Mouse (Mus musculus): Measurements from ENCODE around the gene 1700016D06Rik.

GRCm38 (mm10) chr8:11696176-11696575 is 4.7 kb downstream of the 1700016D06Rik start:
- TF ChIP-seq POLR2A (IDR thresholded peaks at IDR 0.05; ENCODE audit: control insufficient read depth, extremely low read depth, insufficient read depth, low read length, poor library complexity) (no peak), CTCF (IDR thresholded peaks at IDR 0.05; ENCODE audit: borderline replicate concordance, control insufficient read depth, extremely low read depth, insufficient read depth, low read length, poor library complexity) (no peak)

Measured in thymus, adult 2 months (tissue).